Mouse (Mus musculus): ENCODE data around the gene Npas2.

Npas2 gene

GRCm38 (mm10) chr1:39335561-39336196 is 142.1 kb downstream of the Npas2 start:
- DNase-seq (ENCODE audit: low spot score), result no peak

- DNase-seq (ENCODE audit: low spot score), result no peak
Measured at GRCm38 (mm10) chr1:39336788-39337187, 143.3 kb downstream of the Npas2 start.

GRCm38 (mm10) chr1:39338831-39339230 is 145.3 kb downstream of the Npas2 start:
- DNase-seq (ENCODE audit: low spot score), result no peak

GRCm38 (mm10) chr1:39339455-39339854 is 145.9 kb downstream of the Npas2 start:
- DNase-seq (ENCODE audit: low spot score), result no peak

GRCm38 (mm10) chr1:39340156-39340555 is 146.6 kb downstream of the Npas2 start:
- no peak for DNase-seq (ENCODE audit: low spot score)

- DNase-seq (ENCODE audit: low spot score), result peak; percentile 77
Measured at GRCm38 (mm10) chr1:39340647-39341046, 147.1 kb downstream of the Npas2 start.

GRCm38 (mm10) chr1:39341807-39342206 is 148.3 kb downstream of the Npas2 start:
- DNase-seq (ENCODE audit: low spot score), result no peak

GRCm38 (mm10) chr1:39343242-39343641 is 149.7 kb downstream of the Npas2 start:
- no peak for DNase-seq (ENCODE audit: low spot score)

- peak; percentile 42 for DNase-seq (ENCODE audit: low spot score)
Measured at GRCm38 (mm10) chr1:39344981-39345600, 151.6 kb downstream of the Npas2 start.

GRCm38 (mm10) chr1:39349001-39349400 is 155.5 kb downstream of the Npas2 start:
- no peak for DNase-seq (ENCODE audit: low spot score)

GRCm38 (mm10) chr1:39349427-39349826 is 155.9 kb downstream of the Npas2 start:
- DNase-seq (ENCODE audit: low spot score), result no peak

GRCm38 (mm10) chr1:39361754-39362514 is 168.4 kb downstream of the Npas2 start:
- DNase-seq (ENCODE audit: low spot score), result no peak

- DNase-seq (ENCODE audit: low spot score), result no peak
Measured at GRCm38 (mm10) chr1:39362515-39362893, 169.0 kb downstream of the Npas2 start.

GRCm38 (mm10) chr1:39365562-39365961 is 172.0 kb downstream of the Npas2 start:
- no peak for DNase-seq (ENCODE audit: low spot score)

GRCm38 (mm10) chr1:39367045-39367444 is 173.5 kb downstream of the Npas2 start:
- DNase-seq (ENCODE audit: low spot score), result peak; percentile 37

GRCm38 (mm10) chr1:39367601-39368266 is 174.2 kb downstream of the Npas2 start, which contains the start of gene Rpl31:
Gene Rpl31, plus strand, starts transcription at chr1:39367842.
- DNase-seq (ENCODE audit: low spot score), result peak; percentile 98

GRCm38 (mm10) chr1:39368267-39368841 is 174.8 kb downstream of the Npas2 start:
- no peak for DNase-seq (ENCODE audit: low spot score)

- DNase-seq (ENCODE audit: low spot score), result no peak
Measured at GRCm38 (mm10) chr1:39370431-39370830, 176.9 kb downstream of the Npas2 start.

GRCm38 (mm10) chr1:39372220-39372843 is 178.8 kb downstream of the Npas2 start:
- DNase-seq (ENCODE audit: low spot score), result no peak

GRCm38 (mm10) chr1:39373378-39373777 is 179.8 kb downstream of the Npas2 start:
- DNase-seq (ENCODE audit: low spot score), result no peak

- no peak for DNase-seq (ENCODE audit: low spot score)
Measured at GRCm38 (mm10) chr1:39374231-39374809, 180.8 kb downstream of the Npas2 start.

Data from retina, embryonic 14.5 days (tissue).